Comparison of ENCODE assay signal across 13 mouse cellular contexts in the genomic region with DNA sequence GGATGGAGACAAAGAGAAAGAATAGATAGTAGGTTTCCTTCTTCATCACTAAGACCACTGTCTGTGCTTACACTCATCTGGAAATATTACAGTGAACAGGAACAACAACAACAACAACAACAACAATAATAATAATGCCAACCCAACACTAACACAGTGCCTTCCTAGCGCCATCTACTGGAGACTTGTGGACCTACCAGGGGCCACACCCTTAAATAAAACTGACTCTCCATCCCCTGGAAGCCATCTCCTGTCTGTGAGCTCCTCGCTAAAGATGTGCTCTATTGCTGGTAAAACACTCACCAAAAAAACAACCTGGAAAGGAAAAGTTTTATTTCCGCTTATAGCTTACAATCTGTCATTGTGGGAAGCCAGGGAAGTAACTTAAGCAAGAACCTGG. TPM values are rescaled to one million over a fixed set of nuclear protein-coding genes. Genes with fewer than 3 reads are reported as not detected.
A peak's percentile ranks its signal among the peaks of the same experiment; 100 is the strongest.
DNase-seq lines count a peak whose midpoint lies in the region; ATAC-seq and TF ChIP-seq lines count a peak whose summit lies in the region.
"Had no signal": no experiment of that assay in that cellular context is flagged by ENCODE, and none has a peak within 500 bp of the region (broad histone marks: within the 10 kb centered on the region; RNA-seq: fewer than 3 reads in every experiment).

No protein-coding gene starts in this region.

- peak; percentile 48 for TF ChIP-seq CTCF in kidney, adult 2 months (conservative IDR thresholded peaks at IDR 0.05; ENCODE audit: insufficient read depth, insufficient read length, low read depth, low read length)

- no peak for DNase-seq in kidney, adult 2 months
- DNase-seq in kidney, postnatal 25 days = no peak
- peak; percentile 25 for DNase-seq in thymus, postnatal 0 days (ENCODE audit: low spot score)
- no peak for DNase-seq in thymus, postnatal 36 days
- no peak for DNase-seq in forebrain, embryonic 14.5 days (ENCODE audit: low spot score)
- DNase-seq in adrenal gland, adult 18-20 months (ENCODE audit: low spot score in 2 of 2) = no peak
- DNase-seq: embryo, embryonic 11 days; gastrocnemius, postnatal 14 days; heart, postnatal 36 days had no signal

- no peak overlapping the region for H3K27ac ChIP-seq in kidney, adult 2 months (ENCODE audit: insufficient read depth, low read depth, low read length)
- no peak overlapping the region for H3K27ac ChIP-seq in forebrain, embryonic 14.5 days (ENCODE audit: low read depth, low read length)
- H3K27ac ChIP-seq: kidney, embryonic 15.5 days had no signal

- H3K36me3 ChIP-seq in kidney, adult 2 months (ENCODE audit: control insufficient read depth, insufficient read depth, low read length) = no peaks in the 10 kb centered on the region
- H3K36me3 ChIP-seq in forebrain, embryonic 14.5 days (ENCODE audit: control insufficient read depth, insufficient read depth, low read length) = no peaks in the 10 kb centered on the region
- H3K36me3 ChIP-seq: kidney, embryonic 15.5 days had no signal

- H3K27me3 ChIP-seq in kidney, adult 2 months (replicated peaks; ENCODE audit: control insufficient read depth, insufficient read depth, low read length) = no peaks in the 10 kb centered on the region
- H3K27me3 ChIP-seq in forebrain, embryonic 14.5 days (replicated peaks; ENCODE audit: control insufficient read depth, insufficient read depth, low read length) = no peaks in the 10 kb centered on the region
- H3K27me3 ChIP-seq: kidney, embryonic 15.5 days had no signal

- peak; percentile 41; the same call in 1 of the 2 replicates for ATAC-seq in common myeloid progenitor, adult 5-6 weeks (replicated peaks; ENCODE audit: low read depth, poor library complexity, severe bottlenecking)
- ATAC-seq in forebrain, embryonic 14.5 days = no peak
- ATAC-seq in cerebellum, adult (ENCODE audit: insufficient number of reproducible peaks, low FRiP score, low TSS enrichment) = no peak

- no peak for TF ChIP-seq POLR2A in kidney, adult 2 months (IDR thresholded peaks at IDR 0.05; ENCODE audit: low read depth, low read length)

- no peaks in the 10 kb centered on the region for H3K9me3 ChIP-seq in forebrain, embryonic 14.5 days (replicated peaks; ENCODE audit: control insufficient read depth, low read length)
- H3K9me3 ChIP-seq: kidney, embryonic 15.5 days had no signal

- no peak overlapping the region for H3K4me2 ChIP-seq in forebrain, embryonic 14.5 days (ENCODE audit: low read length)
- H3K4me2 ChIP-seq: kidney, embryonic 15.5 days had no signal

- no peak overlapping the region for H3K9ac ChIP-seq in forebrain, embryonic 14.5 days (ENCODE audit: low read length)
- H3K9ac ChIP-seq: kidney, embryonic 15.5 days had no signal

- 67% methylated on average over 3 of the region's 3 CpGs for WGBS in kidney, adult 2 months
- 49% methylated on average over 3 of the region's 3 CpGs for WGBS in forebrain, embryonic 14.5 days

- no peak overlapping the region for H3K4me3 ChIP-seq in kidney, adult 2 months (ENCODE audit: insufficient read depth, low read depth, low read length)
- H3K4me3 ChIP-seq in forebrain, embryonic 14.5 days (ENCODE audit: low read depth, low read length) = no peak overlapping the region
- H3K4me3 ChIP-seq: kidney, embryonic 15.5 days had no signal

- H3K4me1 ChIP-seq in kidney, adult 2 months (ENCODE audit: control insufficient read depth, insufficient read depth, low read length) = no peaks in the 10 kb centered on the region
- H3K4me1 ChIP-seq in forebrain, embryonic 14.5 days (ENCODE audit: control insufficient read depth, insufficient read depth, low read length) = no peaks in the 10 kb centered on the region

RNA-seq across cellular contexts. Expression of a gene that starts 6.4 kb away (rescaled TPM):
- polyA plus RNA-seq in kidney, adult 2 months (2012; rRNA removed) = 2.2 and 2.3 TPM in 2 replicates
- 0.26 and 0.27 TPM in 2 replicates for polyA plus RNA-seq in thymus, postnatal 0 days (2015; fragmentation: Nextera tagmentation; extraction: Ambion mirVana)
- 0.53 TPM in 1 of 2 replicates, not detected in the other for total RNA-seq in common myeloid progenitor, adult 5-6 weeks (2017)
- polyA plus RNA-seq in forebrain, embryonic 14.5 days (2014; fragmentation: Nextera tagmentation; extraction: Ambion mirVana) = not detected in 2 replicates
- total RNA-seq in adrenal gland, adult 18-20 months (2021) = not detected
- total RNA-seq: gastrocnemius, postnatal 14 days; heart, postnatal 36 days; left cerebral cortex, postnatal 14 days had no signal

RNA-seq across cellular contexts. Expression of a gene that starts 37.2 kb away (rescaled TPM):
- 0.33 TPM in 1 of 2 replicates, not detected in the other for polyA plus RNA-seq in kidney, adult 2 months (2012; rRNA removed)
- polyA plus RNA-seq in thymus, postnatal 0 days (2015; fragmentation: Nextera tagmentation; extraction: Ambion mirVana) = 0.21 and 0.45 TPM in 2 replicates
- total RNA-seq in common myeloid progenitor, adult 5-6 weeks (2017) = not detected in 2 replicates
- polyA plus RNA-seq in forebrain, embryonic 14.5 days (2014; fragmentation: Nextera tagmentation; extraction: Ambion mirVana) = 0.31 and 0.39 TPM in 2 replicates
- total RNA-seq in adrenal gland, adult 18-20 months (2021) = under 1 TPM in 1 of 2 experiments, not detected in 1; 0.42 TPM
- total RNA-seq: heart, postnatal 36 days had no signal

RNA-seq across cellular contexts. Expression of a gene that starts 46.8 kb away (rescaled TPM):
- polyA plus RNA-seq in kidney, adult 2 months (2012; rRNA removed) = 3.8 and 4.3 TPM in 2 replicates
- 1.3 and 1.6 TPM in 2 replicates for polyA plus RNA-seq in thymus, postnatal 0 days (2015; fragmentation: Nextera tagmentation; extraction: Ambion mirVana)
- total RNA-seq in common myeloid progenitor, adult 5-6 weeks (2017) = 0.53 and 2.6 TPM in 2 replicates
- polyA plus RNA-seq in forebrain, embryonic 14.5 days (2014; fragmentation: Nextera tagmentation; extraction: Ambion mirVana) = 1.3 and 1.4 TPM in 2 replicates
- 1 to 10 TPM; 2.8 to 3.2 TPM for total RNA-seq in adrenal gland, adult 18-20 months (2021)
